Mouse (Mus musculus): ENCODE measurements around the gene Fcgrt. TPM values are rescaled to one million over a fixed set of nuclear protein-coding genes. Genes with fewer than 3 reads are reported as not detected.
A peak's percentile ranks its signal among the peaks of the same experiment; 100 is the strongest.

Gene Fcgrt
- polyA plus RNA-seq, 1 experiment from 2014 or later = 20.3 TPM

- no peak for DNase-seq (ENCODE audit: low spot score)
- H3K4me3 ChIP-seq (ENCODE audit: low read depth, low read length) = no peak overlapping the region
Measured at GRCm38 (mm10) chr7:45144368-45145174, 40.9 kb upstream of the Fcgrt start.

GRCm38 (mm10) chr7:45141914-45142313 is 38.3 kb upstream of the Fcgrt start:
- 95% methylated on average over 5 of the region's 5 CpGs for WGBS
- H3K4me3 ChIP-seq (ENCODE audit: low read depth, low read length) = no peak overlapping the region
- 0 out of 2 replicates have a peak, but pooled peaks cover 14% of the 10 kb centered on the region for H3K36me3 ChIP-seq (ENCODE audit: control insufficient read depth, insufficient read depth, low read length)
- no peaks in the 10 kb centered on the region for H3K27me3 ChIP-seq (replicated peaks; ENCODE audit: control insufficient read depth, insufficient read depth, low read length)
- H3K9me3 ChIP-seq (replicated peaks; ENCODE audit: control insufficient read depth, low read length) = no peaks in the 10 kb centered on the region
- no peak overlapping the region for H3K27ac ChIP-seq (ENCODE audit: low read depth, low read length)
- DNase-seq (ENCODE audit: low spot score) (no peak), ATAC-seq (no peak)
- H3K9ac ChIP-seq (ENCODE audit: low read length) = no peak overlapping the region
- no peak overlapping the region for H3K4me2 ChIP-seq (ENCODE audit: low read length)
- H3K4me1 ChIP-seq (ENCODE audit: control insufficient read depth, insufficient read depth, low read length) = no peaks in the 10 kb centered on the region

More at GRCm38 (mm10) chr7:45144368-45145174, 40.9 kb upstream of the Fcgrt start:
- 0 out of 2 replicates have a peak, but pooled peaks cover 19% of the 10 kb centered on the region for H3K36me3 ChIP-seq (ENCODE audit: control insufficient read depth, insufficient read depth, low read length)
- no peaks in the 10 kb centered on the region for H3K27me3 ChIP-seq (replicated peaks; ENCODE audit: control insufficient read depth, insufficient read depth, low read length)
- 88% methylated on average over 13 of the region's 13 CpGs for WGBS
- no peak overlapping the region for H3K27ac ChIP-seq (ENCODE audit: low read depth, low read length)
- H3K4me1 ChIP-seq (ENCODE audit: control insufficient read depth, insufficient read depth, low read length) = no peaks in the 10 kb centered on the region
- no peak overlapping the region for H3K4me2 ChIP-seq (ENCODE audit: low read length)
- H3K9ac ChIP-seq (ENCODE audit: low read length) = no peak overlapping the region
- H3K9me3 ChIP-seq (replicated peaks; ENCODE audit: control insufficient read depth, low read length) = no peaks in the 10 kb centered on the region
- ATAC-seq = no peak

- 84% methylated on average over 3 of the region's 3 CpGs for WGBS
- no peak overlapping the region for H3K4me3 ChIP-seq (ENCODE audit: low read depth, low read length)
- H3K4me2 ChIP-seq (ENCODE audit: low read length) = no peak overlapping the region
- no peak overlapping the region for H3K27ac ChIP-seq (ENCODE audit: low read depth, low read length)
- H3K36me3 ChIP-seq (ENCODE audit: control insufficient read depth, insufficient read depth, low read length) = 0 out of 2 replicates have a peak, but pooled peaks cover 14% of the 10 kb centered on the region
- no peak for DNase-seq (ENCODE audit: low spot score)
- no peaks in the 10 kb centered on the region for H3K27me3 ChIP-seq (replicated peaks; ENCODE audit: control insufficient read depth, insufficient read depth, low read length)
- H3K9me3 ChIP-seq (replicated peaks; ENCODE audit: control insufficient read depth, low read length) = no peaks in the 10 kb centered on the region
- ATAC-seq = no peak
- H3K4me1 ChIP-seq (ENCODE audit: control insufficient read depth, insufficient read depth, low read length) = no peaks in the 10 kb centered on the region
- H3K9ac ChIP-seq (ENCODE audit: low read length) = no peak overlapping the region
Measured at GRCm38 (mm10) chr7:45141319-45141718, 37.7 kb upstream of the Fcgrt start.

- Histone ChIP-seq H3K27ac (ENCODE audit: low read depth, low read length) (peak overlapping the region; percentile 44; the same call in 1 of the 2 replicates), H3K4me1 (ENCODE audit: control insufficient read depth, insufficient read depth, low read length) (0 out of 2 replicates have a peak, but pooled peaks cover 3% of the 10 kb centered on the region), H3K4me3 (ENCODE audit: low read depth, low read length) (no peak overlapping the region), H3K36me3 (ENCODE audit: control insufficient read depth, insufficient read depth, low read length) (0 out of 2 replicates have a peak, but pooled peaks cover 11% of the 10 kb centered on the region), H3K27me3 (replicated peaks; ENCODE audit: control insufficient read depth, insufficient read depth, low read length) (no peaks in the 10 kb centered on the region), H3K4me2 (ENCODE audit: low read length) (no peak overlapping the region), H3K9ac (ENCODE audit: low read length) (no peak overlapping the region), H3K9me3 (replicated peaks; ENCODE audit: control insufficient read depth, low read length) (no peaks in the 10 kb centered on the region)
- 80% methylated on average over 8 of the region's 8 CpGs for WGBS
- DNase-seq (ENCODE audit: low spot score) = peak; percentile 44
- ATAC-seq = no peak
Measured at GRCm38 (mm10) chr7:45139904-45140723, 36.5 kb upstream of the Fcgrt start.

GRCm38 (mm10) chr7:45138403-45138802 is 34.8 kb upstream of the Fcgrt start:
- Histone ChIP-seq H3K4me1 (ENCODE audit: control insufficient read depth, insufficient read depth, low read length) (0 out of 2 replicates have a peak, but pooled peaks cover 3% of the 10 kb centered on the region), H3K9ac (ENCODE audit: low read length) (no peak overlapping the region), H3K27ac (ENCODE audit: low read depth, low read length) (no peak overlapping the region), H3K27me3 (replicated peaks; ENCODE audit: control insufficient read depth, insufficient read depth, low read length) (no peaks in the 10 kb centered on the region), H3K9me3 (replicated peaks; ENCODE audit: control insufficient read depth, low read length) (peaks cover under 1% of the 10 kb centered on the region; the same call in 1 of the 2 replicates), H3K4me2 (ENCODE audit: low read length) (no peak overlapping the region), H3K36me3 (ENCODE audit: control insufficient read depth, insufficient read depth, low read length) (0 out of 2 replicates have a peak, but pooled peaks cover 3% of the 10 kb centered on the region), H3K4me3 (ENCODE audit: low read depth, low read length) (no peak overlapping the region)
- DNase-seq (ENCODE audit: low spot score) (no peak), ATAC-seq (no peak)
- WGBS = 81% methylated on average over 1 of the region's 1 CpGs

- Histone ChIP-seq H3K4me1 (ENCODE audit: control insufficient read depth, insufficient read depth, low read length) (0 out of 2 replicates have a peak, but pooled peaks cover 3% of the 10 kb centered on the region), H3K27ac (ENCODE audit: low read depth, low read length) (no peak overlapping the region), H3K9ac (ENCODE audit: low read length) (no peak overlapping the region), H3K4me3 (ENCODE audit: low read depth, low read length) (no peak overlapping the region), H3K27me3 (replicated peaks; ENCODE audit: control insufficient read depth, insufficient read depth, low read length) (no peaks in the 10 kb centered on the region), H3K36me3 (ENCODE audit: control insufficient read depth, insufficient read depth, low read length) (0 out of 2 replicates have a peak, but pooled peaks cover under 1% of the 10 kb centered on the region), H3K9me3 (replicated peaks; ENCODE audit: control insufficient read depth, low read length) (peaks cover 3% of the 10 kb centered on the region; the same call in 1 of the 2 replicates), H3K4me2 (ENCODE audit: low read length) (no peak overlapping the region)
- DNase-seq (ENCODE audit: low spot score) = no peak
- ATAC-seq = no peak
- 89% methylated on average over 12 of the region's 12 CpGs for WGBS
Measured at GRCm38 (mm10) chr7:45137171-45138006, 33.7 kb upstream of the Fcgrt start.

- Histone ChIP-seq H3K27me3 (replicated peaks; ENCODE audit: control insufficient read depth, insufficient read depth, low read length) (no peaks in the 10 kb centered on the region), H3K4me1 (ENCODE audit: control insufficient read depth, insufficient read depth, low read length) (0 out of 2 replicates have a peak, but pooled peaks cover 3% of the 10 kb centered on the region), H3K4me2 (ENCODE audit: low read length) (peak within 1 kb of the TSS; percentile 61), H3K27ac (ENCODE audit: low read depth, low read length) (no peak within 1 kb of the TSS), H3K9ac (ENCODE audit: low read length) (peak within 1 kb of the TSS; percentile 62), H3K4me3 (ENCODE audit: low read depth, low read length) (peak within 1 kb of the TSS; percentile 36), H3K36me3 (ENCODE audit: control insufficient read depth, insufficient read depth, low read length) (no peaks in the 10 kb centered on the region), H3K9me3 (replicated peaks; ENCODE audit: control insufficient read depth, low read length) (peaks cover 3% of the 10 kb centered on the region; the same call in 1 of the 2 replicates)
- WGBS = 4% methylated on average over 29 of the region's 29 CpGs
- ATAC-seq (peak; percentile 90), DNase-seq (ENCODE audit: low spot score) (peak; percentile 89)
Measured at GRCm38 (mm10) chr7:45135993-45136567, 32.4 kb upstream of the Fcgrt start, which contains the start of the genes Gm45713 and Flt3l. TSS of gene Gm45713 (minus strand) at chr7:45136231. TSS of gene Flt3l (minus strand) at chr7:45136432.

GRCm38 (mm10) chr7:45135370-45135769 is 31.7 kb upstream of the Fcgrt start:
- Histone ChIP-seq H3K9me3 (replicated peaks; ENCODE audit: control insufficient read depth, low read length) (peaks cover 3% of the 10 kb centered on the region; the same call in 1 of the 2 replicates), H3K27me3 (replicated peaks; ENCODE audit: control insufficient read depth, insufficient read depth, low read length) (no peaks in the 10 kb centered on the region), H3K4me1 (ENCODE audit: control insufficient read depth, insufficient read depth, low read length) (0 out of 2 replicates have a peak, but pooled peaks cover 3% of the 10 kb centered on the region), H3K4me2 (ENCODE audit: low read length) (peak overlapping the region; percentile 61), H3K9ac (ENCODE audit: low read length) (no peak overlapping the region), H3K4me3 (ENCODE audit: low read depth, low read length) (no peak overlapping the region), H3K27ac (ENCODE audit: low read depth, low read length) (no peak overlapping the region), H3K36me3 (ENCODE audit: control insufficient read depth, insufficient read depth, low read length) (no peaks in the 10 kb centered on the region)
- ATAC-seq (no peak), DNase-seq (ENCODE audit: low spot score) (no peak)
- 73% methylated on average over 3 of the region's 3 CpGs for WGBS
